Mouse (Mus musculus): ENCODE measurements around the gene Inpp5d. TPM values are rescaled to one million over a fixed set of nuclear protein-coding genes. Genes with fewer than 3 reads are reported as not detected.

Inpp5d gene
- polyA plus RNA-seq, 1 experiment from 2014 or later = 1.9 TPM

DNA sequence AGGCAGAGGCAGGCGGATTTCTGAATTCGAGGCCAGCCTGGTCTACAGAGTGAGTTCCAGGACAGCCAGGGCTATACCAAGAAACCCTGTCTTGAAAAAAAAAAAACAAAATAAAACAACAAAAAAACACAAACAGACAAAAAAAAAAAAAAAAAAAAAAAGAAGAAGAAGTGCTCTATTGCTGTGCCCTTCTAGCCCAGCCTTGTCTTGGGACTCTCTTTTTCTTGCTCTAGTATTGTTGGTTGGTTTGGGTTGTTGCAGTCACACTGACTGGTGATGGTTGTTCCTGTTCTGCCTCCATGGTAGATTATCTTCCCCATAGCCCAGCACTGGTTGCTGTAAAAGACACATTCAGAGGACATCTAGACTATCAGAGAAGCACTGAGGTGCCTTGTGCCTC lies 149.2 kb downstream of the Inpp5d start:
- H3K4me2 ChIP-seq (replicated peaks) = no peak overlapping the region
- no peak for ATAC-seq
- whole genome bisulfite sequencing = 98% methylated on average over 2 of the region's 2 CpGs
- H3K36me3 ChIP-seq = peaks cover 93% of the 10 kb centered on the region
- H3K9me3 ChIP-seq = no peaks in the 10 kb centered on the region
- no peaks in the 10 kb centered on the region for H3K4me1 ChIP-seq (replicated peaks)
- no peak overlapping the region for H3K4me3 ChIP-seq (replicated peaks)
- H3K27me3 ChIP-seq = no peaks in the 10 kb centered on the region
- no peak overlapping the region for H3K9ac ChIP-seq (replicated peaks)
- H3K27ac ChIP-seq = no peak overlapping the region

Other genes with a start within 250 kb of the Inpp5d start
- 2.2 and 4.1 TPM in 2 replicates for gene Kcnj13, start 225.6 kb upstream of the Inpp5d start, polyA plus RNA-seq (2015; fragmentation: Nextera tagmentation; extraction: Ambion mirVana)
- gene Snorc, start 150.0 kb upstream of the Inpp5d start, polyA plus RNA-seq (2015; fragmentation: Nextera tagmentation; extraction: Ambion mirVana) = not detected in 2 replicates
- not detected in 2 replicates for gene Neu2, start 110.4 kb upstream of the Inpp5d start, polyA plus RNA-seq (2015; fragmentation: Nextera tagmentation; extraction: Ambion mirVana)
- 6.8 and 9.6 TPM in 2 replicates for gene Ngef, start 46.4 kb upstream of the Inpp5d start, polyA plus RNA-seq (2015; fragmentation: Nextera tagmentation; extraction: Ambion mirVana)
- gene Atg16l1, start 135.6 kb downstream of the Inpp5d start, polyA plus RNA-seq (2015; fragmentation: Nextera tagmentation; extraction: Ambion mirVana) = 57.6 and 62.4 TPM in 2 replicates
- 2.5 and 3.2 TPM in 2 replicates for gene Sag, start 183.4 kb downstream of the Inpp5d start, polyA plus RNA-seq (2015; fragmentation: Nextera tagmentation; extraction: Ambion mirVana)
- gene Dgkd, start 233.0 kb downstream of the Inpp5d start, polyA plus RNA-seq (2015; fragmentation: Nextera tagmentation; extraction: Ambion mirVana) = 41.2 and 43.7 TPM in 2 replicates

Data from midbrain, embryonic 13.5 days (tissue).